Mouse (Mus musculus): ENCODE measurements at regions not wholly inside any gene's neighbourhood (a gene's known extent, or its start where the extent isn't known, plus 50 kb on each side); places are given as distances from the start of the nearest gene placed in this dataset.

DNA sequence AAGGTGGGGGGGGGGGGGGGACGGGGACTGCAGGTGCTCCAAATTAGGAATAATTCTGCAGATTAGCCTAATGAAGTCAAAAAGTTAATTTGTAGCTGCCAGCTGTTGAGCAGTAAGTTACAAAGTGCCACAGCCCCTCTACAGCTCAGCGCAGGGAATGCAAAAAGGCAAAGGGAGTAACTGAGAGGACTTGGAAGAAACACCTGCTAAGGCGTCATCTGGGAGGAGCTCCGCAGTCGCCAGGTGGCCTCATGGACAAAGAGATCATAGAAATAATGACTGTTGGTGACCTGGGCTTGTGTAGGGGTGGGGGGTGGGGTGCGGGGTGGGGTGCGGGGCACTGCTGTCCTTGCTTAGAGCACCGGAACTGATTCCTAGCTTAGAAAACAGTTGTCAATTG, 1147.1 kb downstream of the Poteg start:
- H3K4me2 ChIP-seq (ENCODE audit: insufficient read depth, low read depth, poor library complexity, severe bottlenecking) = no peak overlapping the region
- peaks cover 59% of the 10 kb centered on the region for H3K9me3 ChIP-seq (replicated peaks; ENCODE audit: low read length)
- in situ Hi-C loops (cut with MboI; ENCODE audit: low pct_ligation_motif_present, low pct_unique_long_range_greater_than_20kb, low sequenced_read_pairs) = no loop called here
- no peak for DNase-seq (ENCODE audit: extremely low read depth)
- no peaks in the 10 kb centered on the region for H3K4me1 ChIP-seq (ENCODE audit: control insufficient read depth in 1 of 2, insufficient read depth in 2 of 2)
- H3K36me3 ChIP-seq (replicated peaks in 1 of 2; ENCODE audit: control insufficient read depth in 1 of 2, insufficient read depth in 1 of 2, low read length in 1 of 2) = no peaks in the 10 kb centered on the region
- no peak overlapping the region for H3K4me3 ChIP-seq (replicated peaks in 1 of 3; ENCODE audit: low read depth in 2 of 3, low read length in 2 of 3, poor library complexity in 1 of 3)
- H3K27me3 ChIP-seq (replicated peaks) = no peaks in the 10 kb centered on the region
- no peak overlapping the region for H3K9ac ChIP-seq (ENCODE audit: insufficient read depth, low read depth)
- no peak for TF ChIP-seq SMC3 (IDR thresholded peaks at IDR 0.05; ENCODE audit: low read depth, low read length)
- dilution Hi-C loops (cut with MboI; ENCODE audit: extremely low pct_ligation_motif_present, extremely low pct_unique_long_range_greater_than_20kb, low sequenced_read_pairs) = no loop called here
- H3K79me2 ChIP-seq (replicated peaks; ENCODE audit: control insufficient read depth, extremely low read depth, insufficient read depth, poor library complexity, severe bottlenecking) = no peaks in the 10 kb centered on the region
- H3K27ac ChIP-seq (ENCODE audit: insufficient read depth, low read depth) = no peak overlapping the region

- in situ Hi-C loops (cut with MboI; ENCODE audit: low pct_ligation_motif_present, low pct_unique_long_range_greater_than_20kb, low sequenced_read_pairs) (no loop called here), dilution Hi-C loops (cut with MboI; ENCODE audit: extremely low pct_ligation_motif_present, extremely low pct_unique_long_range_greater_than_20kb, low sequenced_read_pairs) (no loop called here)
- Histone ChIP-seq H3K9me3 (replicated peaks; ENCODE audit: low read length) (peaks cover 59% of the 10 kb centered on the region), H3K9ac (ENCODE audit: insufficient read depth, low read depth) (no peak overlapping the region), H3K4me1 (ENCODE audit: control insufficient read depth in 1 of 2, insufficient read depth in 2 of 2) (no peaks in the 10 kb centered on the region), H3K27me3 (replicated peaks) (no peaks in the 10 kb centered on the region), H3K36me3 (replicated peaks in 1 of 2; ENCODE audit: control insufficient read depth in 1 of 2, insufficient read depth in 1 of 2, low read length in 1 of 2) (no peaks in the 10 kb centered on the region), H3K4me2 (ENCODE audit: insufficient read depth, low read depth, poor library complexity, severe bottlenecking) (no peak overlapping the region), H3K27ac (ENCODE audit: insufficient read depth, low read depth) (no peak overlapping the region), H3K4me3 (replicated peaks in 1 of 3; ENCODE audit: low read depth in 2 of 3, low read length in 2 of 3, poor library complexity in 1 of 3) (no peak overlapping the region), H3K79me2 (replicated peaks; ENCODE audit: control insufficient read depth, extremely low read depth, insufficient read depth, poor library complexity, severe bottlenecking) (no peaks in the 10 kb centered on the region)
- no peak for DNase-seq (ENCODE audit: extremely low read depth)
- TF ChIP-seq ZMIZ1 (IDR thresholded peaks at IDR 0.05; ENCODE audit: low read depth, low read length) = no peak
- no peak for TF ChIP-seq TCF12 (IDR thresholded peaks at IDR 0.05; ENCODE audit: low read depth, low read length)
- no peak for TF ChIP-seq TBP (conservative IDR thresholded peaks at IDR 0.05; ENCODE audit: low read depth, low read length)
- no peak for TF ChIP-seq SIN3A (IDR thresholded peaks at IDR 0.05; ENCODE audit: low read length)
- TF ChIP-seq CTCF (conservative IDR thresholded peaks at IDR 0.05 in 1 of 2, IDR thresholded peaks at IDR 0.05 in 1 of 2; ENCODE audit: low read depth in 2 of 2, low read length in 2 of 2) = no peak
- TF ChIP-seq CHD1 (IDR thresholded peaks at IDR 0.05; ENCODE audit: low read depth, low read length) = no peak
- no peak for TF ChIP-seq MAFK (IDR thresholded peaks at IDR 0.05; ENCODE audit: insufficient replicate concordance, low read length)
- no peak for TF ChIP-seq MAZ (IDR thresholded peaks at IDR 0.05; ENCODE audit: low read depth, low read length)
- no peak for TF ChIP-seq GABPA (IDR thresholded peaks at IDR 0.05; ENCODE audit: insufficient replicate concordance, low read depth, low read length)
- no peak for TF ChIP-seq CHD2 (IDR thresholded peaks at IDR 0.05; ENCODE audit: low read length)
- TF ChIP-seq MEF2A (IDR thresholded peaks at IDR 0.05; ENCODE audit: borderline replicate concordance, low read depth, low read length) = no peak
Measured at GRCm38 (mm10) chr8:28595880-28596279, 1148.4 kb downstream of the Poteg start.
